Mouse (Mus musculus): ENCODE measurements around the gene Tmeff1. TPM values are rescaled to one million over a fixed set of nuclear protein-coding genes. Genes with fewer than 3 reads are reported as not detected.
"Not testable (repeated sequence)": the region's sequence is repeated elsewhere in the genome, so short reads cannot be mapped to it uniquely, and the experiment has no call there.

Gene Tmeff1
- polyA plus RNA-seq, 1 experiment from 2014 or later: 295 TPM

GRCm38 (mm10) chr4:48664021-48664420, 79.0 kb downstream of the Tmeff1 start:
- Histone ChIP-seq H3K36me3 (peaks cover 53% of the 10 kb centered on the region), H3K9me3 (replicated peaks) (no peaks in the 10 kb centered on the region), H3K9ac (no peak overlapping the region), H3K27ac (no peak overlapping the region), H3K4me2 (replicated peaks) (no peak overlapping the region), H3K4me1 (no peaks in the 10 kb centered on the region), H3K27me3 (no peaks in the 10 kb centered on the region), H3K4me3 (no peak overlapping the region)
- 93% methylated on average over 6 of the region's 6 CpGs for WGBS
- no peak for ATAC-seq (ENCODE audit: low FRiP score)

- Histone ChIP-seq H3K4me2 (replicated peaks) (no peak overlapping the region), H3K4me3 (no peak overlapping the region), H3K9ac (no peak overlapping the region), H3K27me3 (no peaks in the 10 kb centered on the region), H3K9me3 (replicated peaks) (no peaks in the 10 kb centered on the region), H3K4me1 (no peaks in the 10 kb centered on the region), H3K36me3 (peaks cover 37% of the 10 kb centered on the region), H3K27ac (no peak overlapping the region)
- ATAC-seq (ENCODE audit: low FRiP score): no peak
- 91% methylated on average over 6 of the region's 6 CpGs for WGBS
Measured at GRCm38 (mm10) chr4:48667279-48667678, 82.3 kb downstream of the Tmeff1 start.

GRCm38 (mm10) chr4:48672915-48673314, 87.9 kb downstream of the Tmeff1 start:
- H3K27ac ChIP-seq: no peak overlapping the region
- H3K9ac ChIP-seq: no peak overlapping the region
- no peaks in the 10 kb centered on the region for H3K27me3 ChIP-seq
- 96% methylated on average over 5 of the region's 5 CpGs for WGBS
- H3K36me3 ChIP-seq: peaks cover 63% of the 10 kb centered on the region
- no peak for ATAC-seq (ENCODE audit: low FRiP score)
- H3K9me3 ChIP-seq (replicated peaks): no peaks in the 10 kb centered on the region
- no peak overlapping the region for H3K4me2 ChIP-seq (replicated peaks)
- H3K4me3 ChIP-seq: no peak overlapping the region
- H3K4me1 ChIP-seq: no peaks in the 10 kb centered on the region

GRCm38 (mm10) chr4:48674412-48674811, 89.4 kb downstream of the Tmeff1 start:
- Histone ChIP-seq H3K9me3 (replicated peaks) (no peaks in the 10 kb centered on the region), H3K36me3 (peaks cover 60% of the 10 kb centered on the region), H3K27me3 (no peaks in the 10 kb centered on the region), H3K9ac (no peak overlapping the region), H3K27ac (no peak overlapping the region), H3K4me3 (no peak overlapping the region), H3K4me1 (no peaks in the 10 kb centered on the region), H3K4me2 (replicated peaks) (no peak overlapping the region)
- ATAC-seq (ENCODE audit: low FRiP score): no peak
- 95% methylated on average over 7 of the region's 7 CpGs for WGBS

GRCm38 (mm10) chr4:48676570-48677185, 91.7 kb downstream of the Tmeff1 start:
- H3K27me3 ChIP-seq: no peaks in the 10 kb centered on the region
- H3K4me3 ChIP-seq: no peak overlapping the region
- H3K4me1 ChIP-seq: no peaks in the 10 kb centered on the region
- H3K27ac ChIP-seq: no peak overlapping the region
- no peak for ATAC-seq (ENCODE audit: low FRiP score)
- H3K9ac ChIP-seq: no peak overlapping the region
- H3K9me3 ChIP-seq (replicated peaks): no peaks in the 10 kb centered on the region
- WGBS: 89% methylated on average over 13 of the region's 13 CpGs
- peaks cover 53% of the 10 kb centered on the region for H3K36me3 ChIP-seq
- no peak overlapping the region for H3K4me2 ChIP-seq (replicated peaks)

GRCm38 (mm10) chr4:48677276-48677675, 92.3 kb downstream of the Tmeff1 start:
- Histone ChIP-seq H3K4me2 (replicated peaks) (no peak overlapping the region), H3K4me1 (no peaks in the 10 kb centered on the region), H3K4me3 (no peak overlapping the region), H3K9me3 (replicated peaks) (no peaks in the 10 kb centered on the region), H3K27ac (no peak overlapping the region), H3K36me3 (peaks cover 47% of the 10 kb centered on the region), H3K27me3 (no peaks in the 10 kb centered on the region), H3K9ac (no peak overlapping the region)
- 93% methylated on average over 8 of the region's 8 CpGs for WGBS
- no peak for ATAC-seq (ENCODE audit: low FRiP score)

GRCm38 (mm10) chr4:48677812-48678211, 92.8 kb downstream of the Tmeff1 start:
- H3K4me1 ChIP-seq: no peaks in the 10 kb centered on the region
- H3K27ac ChIP-seq: no peak overlapping the region
- H3K27me3 ChIP-seq: no peaks in the 10 kb centered on the region
- no peaks in the 10 kb centered on the region for H3K9me3 ChIP-seq (replicated peaks)
- ATAC-seq (ENCODE audit: low FRiP score): no peak
- no peak overlapping the region for H3K4me2 ChIP-seq (replicated peaks)
- 83% methylated on average over 2 of the region's 2 CpGs for WGBS
- H3K4me3 ChIP-seq: no peak overlapping the region
- peaks cover 42% of the 10 kb centered on the region for H3K36me3 ChIP-seq
- H3K9ac ChIP-seq: no peak overlapping the region

- Histone ChIP-seq H3K27me3 (no peaks in the 10 kb centered on the region), H3K4me2 (replicated peaks) (no peak overlapping the region), H3K4me3 (no peak overlapping the region), H3K4me1 (no peaks in the 10 kb centered on the region), H3K36me3 (peaks cover 33% of the 10 kb centered on the region), H3K27ac (no peak overlapping the region), H3K9ac (no peak overlapping the region), H3K9me3 (replicated peaks) (no peaks in the 10 kb centered on the region)
- 94% methylated on average over 9 of the region's 9 CpGs for WGBS
- no peak for ATAC-seq (ENCODE audit: low FRiP score)
Measured at GRCm38 (mm10) chr4:48678793-48679192, 93.8 kb downstream of the Tmeff1 start.

GRCm38 (mm10) chr4:48679728-48680127, 94.8 kb downstream of the Tmeff1 start:
- not testable (repeated sequence) for H3K4me3 ChIP-seq; H3K4me2 ChIP-seq (replicated peaks); H3K9ac ChIP-seq; H3K4me1 ChIP-seq; H3K27ac ChIP-seq; H3K27me3 ChIP-seq; H3K9me3 ChIP-seq (replicated peaks)
- peaks cover 25% of the 10 kb centered on the region for H3K36me3 ChIP-seq
- peak; percentile 20; the same call in 1 of the 2 replicates for ATAC-seq (ENCODE audit: low FRiP score)
- WGBS: 63% methylated on average over 6 of the region's 6 CpGs

GRCm38 (mm10) chr4:48680214-48680613, 95.2 kb downstream of the Tmeff1 start:
- H3K4me1 ChIP-seq: no peaks in the 10 kb centered on the region
- no peaks in the 10 kb centered on the region for H3K9me3 ChIP-seq (replicated peaks)
- no peaks in the 10 kb centered on the region for H3K27me3 ChIP-seq
- no peak overlapping the region for H3K4me3 ChIP-seq
- 0 out of 2 replicates have a peak, but pooled peaks have one; percentile 5 for ATAC-seq (ENCODE audit: low FRiP score)
- no peak overlapping the region for H3K27ac ChIP-seq
- no peak overlapping the region for H3K4me2 ChIP-seq (replicated peaks)
- H3K9ac ChIP-seq: no peak overlapping the region
- WGBS: 74% methylated on average over 7 of the region's 7 CpGs
- peaks cover 20% of the 10 kb centered on the region for H3K36me3 ChIP-seq

GRCm38 (mm10) chr4:48680648-48681343, 95.8 kb downstream of the Tmeff1 start:
- Histone ChIP-seq H3K4me2 (replicated peaks) (no peak overlapping the region), H3K4me3 (no peak overlapping the region), H3K9ac (no peak overlapping the region), H3K4me1 (no peaks in the 10 kb centered on the region), H3K36me3 (peaks cover 16% of the 10 kb centered on the region), H3K9me3 (replicated peaks) (no peaks in the 10 kb centered on the region), H3K27me3 (no peaks in the 10 kb centered on the region), H3K27ac (no peak overlapping the region)
- WGBS: 50% methylated on average over 10 of the region's 11 CpGs
- no peak for ATAC-seq (ENCODE audit: low FRiP score)

- Histone ChIP-seq H3K27me3 (no peaks in the 10 kb centered on the region), H3K27ac (no peak overlapping the region), H3K36me3 (no peaks in the 10 kb centered on the region), H3K4me3 (no peak overlapping the region), H3K9ac (no peak overlapping the region), H3K9me3 (replicated peaks) (no peaks in the 10 kb centered on the region), H3K4me2 (replicated peaks) (no peak overlapping the region), H3K4me1 (no peaks in the 10 kb centered on the region)
- 81% methylated on average over 8 of the region's 8 CpGs for WGBS
- no peak for ATAC-seq (ENCODE audit: low FRiP score)
Measured at GRCm38 (mm10) chr4:48683126-48683525, 98.2 kb downstream of the Tmeff1 start.

GRCm38 (mm10) chr4:48683633-48684209, 98.7 kb downstream of the Tmeff1 start:
- H3K9me3 ChIP-seq (replicated peaks); H3K27me3 ChIP-seq; H3K27ac ChIP-seq; ATAC-seq (ENCODE audit: low FRiP score); H3K4me3 ChIP-seq; H3K4me2 ChIP-seq (replicated peaks); H3K36me3 ChIP-seq; H3K4me1 ChIP-seq; H3K9ac ChIP-seq: not testable (repeated sequence)
- WGBS: 95% methylated on average over 18 of the region's 21 CpGs

Data from hindbrain, embryonic 12.5 days (tissue).